ENCODE assay signal across 10 mouse cellular contexts in the genomic region with DNA sequence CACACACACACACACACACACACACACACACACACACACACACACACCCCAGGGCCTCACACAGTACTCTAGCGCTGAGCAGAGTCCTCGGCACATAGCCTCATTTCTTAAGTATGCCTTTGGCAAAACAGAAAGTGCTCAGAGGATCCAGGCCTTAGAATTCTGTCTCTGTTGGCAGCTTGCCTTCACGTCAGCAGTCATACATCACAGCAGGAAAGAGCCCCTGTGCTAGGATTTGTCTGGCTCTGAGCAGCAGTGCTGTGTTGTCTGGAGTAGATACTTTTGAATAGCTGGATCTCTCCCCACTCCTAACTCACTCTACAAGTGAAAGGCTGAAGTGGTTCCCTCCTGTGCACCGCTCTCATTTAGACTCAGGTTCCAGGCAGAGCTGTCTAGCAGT. TPM values are rescaled to one million over a fixed set of nuclear protein-coding genes. Genes with fewer than 3 reads are reported as not detected.
DNase-seq lines count a peak whose midpoint lies in the region; ATAC-seq and TF ChIP-seq lines count a peak whose summit lies in the region.
"Had no signal": no experiment of that assay in that cellular context is flagged by ENCODE, and none has a peak within 500 bp of the region (broad histone marks: within the 10 kb centered on the region; RNA-seq: fewer than 3 reads in every experiment).

No protein-coding gene starts in this region.

- H3K4me2 ChIP-seq in forebrain, embryonic 15.5 days (replicated peaks) = no peak overlapping the region
- H3K4me2 ChIP-seq in forebrain, embryonic 12.5 days = no peak overlapping the region
- H3K4me2 ChIP-seq in kidney, postnatal 0 days (ENCODE audit: low read length) = no peak overlapping the region
- no peak overlapping the region for H3K4me2 ChIP-seq in intestine, embryonic 16.5 days (ENCODE audit: low read depth, low read length)
- H3K4me2 ChIP-seq: neural tube, embryonic 12.5 days had no signal

- no peak overlapping the region for H3K4me3 ChIP-seq in forebrain, embryonic 15.5 days
- H3K4me3 ChIP-seq in forebrain, embryonic 12.5 days (replicated peaks) = no peak overlapping the region
- no peak overlapping the region for H3K4me3 ChIP-seq in kidney, postnatal 0 days (replicated peaks; ENCODE audit: low read depth, low read length)
- no peak overlapping the region for H3K4me3 ChIP-seq in intestine, embryonic 16.5 days (ENCODE audit: low read length)
- H3K4me3 ChIP-seq: neural tube, embryonic 12.5 days had no signal

- peak overlapping the region; percentile 27; the same call in 1 of the 2 replicates for H3K27ac ChIP-seq in forebrain, embryonic 15.5 days (replicated peaks)
- H3K27ac ChIP-seq in forebrain, embryonic 12.5 days = no peak overlapping the region
- H3K27ac ChIP-seq in kidney, postnatal 0 days = no peak overlapping the region
- H3K27ac ChIP-seq in intestine, embryonic 16.5 days (ENCODE audit: low read length) = peak overlapping the region; percentile 39
- H3K27ac ChIP-seq: macrophage; neural tube, embryonic 12.5 days had no signal

- H3K27me3 ChIP-seq in forebrain, embryonic 15.5 days = no peaks in the 10 kb centered on the region
- H3K27me3 ChIP-seq in forebrain, embryonic 12.5 days = no peaks in the 10 kb centered on the region
- H3K27me3 ChIP-seq in kidney, postnatal 0 days (ENCODE audit: insufficient read depth, low read length) = no peaks in the 10 kb centered on the region
- no peaks in the 10 kb centered on the region for H3K27me3 ChIP-seq in intestine, embryonic 16.5 days (replicated peaks; ENCODE audit: control insufficient read depth, insufficient read depth, low read length)
- H3K27me3 ChIP-seq: neural tube, embryonic 12.5 days had no signal

- TF ChIP-seq CTCF in kidney, postnatal 0 days (IDR thresholded peaks at IDR 0.05; ENCODE audit: low read depth) = no peak

- intact Hi-C loops in gastrocnemius, postnatal 14 days (cut with DNase I; ENCODE audit: low total_unique reads) = no loop called here

- peak; percentile 60 for DNase-seq in kidney, postnatal 0 days (ENCODE audit: low spot score)
- DNase-seq in kidney, adult 11 months = no peak
- DNase-seq in 3T3-L1 (ENCODE audit: low read depth, low spot score) = peak; percentile 13
- DNase-seq in gastrocnemius, postnatal 14 days = no peak
- no peak for DNase-seq in retina, postnatal 1 day

- WGBS in forebrain, embryonic 15.5 days = 51% methylated on average over 4 of the region's 4 CpGs
- 86% methylated on average over 4 of the region's 4 CpGs for WGBS in forebrain, embryonic 12.5 days
- 63% methylated on average over 4 of the region's 4 CpGs for WGBS in kidney, postnatal 0 days
- 47% methylated on average over 4 of the region's 4 CpGs for WGBS in intestine, embryonic 16.5 days

- H3K4me1 ChIP-seq in forebrain, embryonic 15.5 days = no peaks in the 10 kb centered on the region
- H3K4me1 ChIP-seq in forebrain, embryonic 12.5 days = peaks cover 7% of the 10 kb centered on the region; the same call in 1 of the 2 replicates
- no peaks in the 10 kb centered on the region; the same call in 1 of the 2 replicates for H3K4me1 ChIP-seq in kidney, postnatal 0 days (replicated peaks; ENCODE audit: insufficient read depth, low read length)
- peaks cover 23% of the 10 kb centered on the region for H3K4me1 ChIP-seq in intestine, embryonic 16.5 days (ENCODE audit: control insufficient read depth, insufficient read depth, low read length)

- ATAC-seq in forebrain, embryonic 15.5 days (replicated peaks) = no peak
- ATAC-seq in forebrain, embryonic 12.5 days (ENCODE audit: low FRiP score) = no peak
- no peak for ATAC-seq in kidney, postnatal 0 days (replicated peaks; ENCODE audit: low FRiP score, low read depth)
- peak; percentile 64 for ATAC-seq in intestine, embryonic 16.5 days

- H3K9ac ChIP-seq in forebrain, embryonic 15.5 days (replicated peaks) = no peak overlapping the region
- no peak overlapping the region for H3K9ac ChIP-seq in forebrain, embryonic 12.5 days
- no peak overlapping the region for H3K9ac ChIP-seq in kidney, postnatal 0 days (ENCODE audit: low read depth, low read length)
- no peak overlapping the region for H3K9ac ChIP-seq in intestine, embryonic 16.5 days (ENCODE audit: low read depth, low read length)
- H3K9ac ChIP-seq: neural tube, embryonic 12.5 days had no signal

- no peaks in the 10 kb centered on the region for H3K9me3 ChIP-seq in forebrain, embryonic 15.5 days
- no peaks in the 10 kb centered on the region for H3K9me3 ChIP-seq in forebrain, embryonic 12.5 days
- H3K9me3 ChIP-seq in kidney, postnatal 0 days (replicated peaks; ENCODE audit: low read length) = no peaks in the 10 kb centered on the region
- H3K9me3 ChIP-seq in intestine, embryonic 16.5 days (ENCODE audit: control insufficient read depth, low read length) = no peaks in the 10 kb centered on the region
- H3K9me3 ChIP-seq: neural tube, embryonic 12.5 days had no signal

- peaks cover 51% of the 10 kb centered on the region for H3K36me3 ChIP-seq in forebrain, embryonic 15.5 days
- H3K36me3 ChIP-seq in forebrain, embryonic 12.5 days (replicated peaks) = peaks cover 68% of the 10 kb centered on the region
- peaks cover 53% of the 10 kb centered on the region for H3K36me3 ChIP-seq in kidney, postnatal 0 days (ENCODE audit: insufficient read depth, low read length)
- peaks cover 11% of the 10 kb centered on the region for H3K36me3 ChIP-seq in intestine, embryonic 16.5 days (ENCODE audit: control insufficient read depth, insufficient read depth, low read length)

RNA-seq across cellular contexts. Expression of gene Gan, which starts 36.4 kb away (rescaled TPM):
- polyA plus RNA-seq in forebrain, embryonic 15.5 days (2015; fragmentation: Nextera tagmentation; extraction: Ambion mirVana) = 3.2 and 3.5 TPM in 2 replicates
- 2.9 and 3.4 TPM in 2 replicates for polyA plus RNA-seq in forebrain, embryonic 12.5 days (2016; fragmentation: Nextera tagmentation; extraction: Ambion mirVana)
- polyA plus RNA-seq in kidney, postnatal 0 days (2015; fragmentation: Nextera tagmentation; extraction: Ambion mirVana) = 1.1 and 1.2 TPM in 2 replicates
- 1.5 TPM in 2 replicates for polyA plus RNA-seq in intestine, embryonic 16.5 days (2015; fragmentation: Nextera tagmentation; extraction: Ambion mirVana)
- total RNA-seq in gastrocnemius, postnatal 14 days (2021) = 1 to 10 TPM; 4.1 to 4.6 TPM

Comparison
In these comparisons a context has a peak if more than half of its experiments do, and no peak if none do; other contexts are left out.
1. H3K27ac ChIP-seq: peak in forebrain, embryonic 15.5 days (single experiment) and intestine, embryonic 16.5 days (single experiment); none in forebrain, embryonic 12.5 days (single experiment) and kidney, postnatal 0 days (single experiment).
2. DNase-seq: peak in kidney, postnatal 0 days (single experiment) and 3T3-L1 (single experiment); none in kidney, adult 11 months (single experiment), gastrocnemius, postnatal 14 days (single experiment) and retina, postnatal 1 day (single experiment).